Mouse (Mus musculus) forebrain, embryonic 10.5 days (tissue): ENCODE data around the gene Lingo3. TPM values are rescaled to one million over a fixed set of nuclear protein-coding genes. Genes with fewer than 3 reads are reported as not detected.

Experiments used
- DNase-seq: peaks from one replicate; pipeline ENCODE4 v3.0.0-alpha.2; 2017; ENCODE audit warnings: low spot score; ENCODE audit errors: extremely low spot score
- H3K27ac ChIP-seq: fragments of 300-500 bp; sonication (generic); 2 replicates; pipeline ENCODE4 v1.5.1; 2016; ENCODE audit warnings: mild to moderate bottlenecking
- H3K27me3 ChIP-seq: fragments of 300-500 bp; sonication (generic); 2 replicates; pipeline ENCODE4 v1.6.1; 2016; ENCODE audit warnings: mild to moderate bottlenecking; ENCODE audit not compliant: poor library complexity, severe bottlenecking
- H3K36me3 ChIP-seq: fragments of 300-500 bp; sonication (generic); replicated peaks from 2 replicates; pipeline ENCODE4 v1.6.1; 2016; ENCODE audit warnings: mild to moderate bottlenecking, moderate library complexity
- H3K4me1 ChIP-seq: fragments of 300-500 bp; sonication (generic); 2 replicates; pipeline ENCODE4 v1.6.1; 2016
- H3K4me3 ChIP-seq: fragments of 300-500 bp; sonication (generic); 2 replicates; pipeline ENCODE4 v1.5.1; 2016; ENCODE audit warnings: mild to moderate bottlenecking, moderate library complexity
- H3K9me3 ChIP-seq: fragments of 300-500 bp; sonication (generic); 2 replicates; pipeline ENCODE4 v1.6.1; 2016; ENCODE audit warnings: mild to moderate bottlenecking, moderate library complexity
- WGBS: fragments of 180-500 bp; shearing (Covaris S2); methylation state at CpG from one replicate; pipeline ENCODE4 v1.1.7; 2016; 5-methylcytosine and 5-hydroxymethylcytosine counted together
- polyA plus RNA-seq: library from polyadenylated mRNA; unstranded; fragments of >200 nt; fragmentation: Nextera tagmentation; extraction: Ambion mirVana; gene quantifications from 2 replicates; pipeline ENCODE4 v1.2.1, GENCODE M21; 2016

The Lingo3 gene
- polyA plus RNA-seq, 1 experiment from 2014 or later: 1.5 TPM

DNA sequence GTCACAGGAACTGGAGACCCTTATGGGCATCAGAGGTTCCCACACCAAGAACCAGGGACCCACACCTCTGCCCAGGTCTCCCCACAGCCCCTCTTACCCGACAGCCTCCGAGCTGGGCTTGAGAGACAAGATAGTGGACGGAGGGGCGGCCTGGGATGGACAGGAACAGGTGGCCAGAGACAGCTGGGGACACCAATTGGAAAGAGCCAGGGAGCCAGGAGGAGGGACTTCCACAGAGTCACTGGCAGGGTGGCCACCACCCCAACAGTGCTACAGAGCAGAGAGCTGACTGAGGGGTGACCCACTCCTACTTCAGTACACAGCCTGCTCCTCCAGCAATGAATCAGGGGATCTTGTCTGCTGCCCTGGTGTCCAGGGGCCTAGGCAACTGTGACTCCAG is 30.5 kb downstream of the Lingo3 start, which contains the start of gene Jsrp1:
Gene Jsrp1, minus strand, starts transcription at position 133 of the 400 bp plus-strand sequence.
- peaks cover 21% of the 10 kb centered on the region for H3K4me1 ChIP-seq
- 0 out of 2 replicates have a peak within 1 kb of the TSS, but pooled peaks have one; percentile 8 for H3K4me3 ChIP-seq
- no peak within 1 kb of the TSS for H3K27ac ChIP-seq
- DNase-seq: no peak
- no peaks in the 10 kb centered on the region for H3K9me3 ChIP-seq
- H3K27me3 ChIP-seq: peaks cover 51% of the 10 kb centered on the region
- 71% methylated on average over 4 of the region's 4 CpGs for WGBS
- no peaks in the 10 kb centered on the region for H3K36me3 ChIP-seq

DNA sequence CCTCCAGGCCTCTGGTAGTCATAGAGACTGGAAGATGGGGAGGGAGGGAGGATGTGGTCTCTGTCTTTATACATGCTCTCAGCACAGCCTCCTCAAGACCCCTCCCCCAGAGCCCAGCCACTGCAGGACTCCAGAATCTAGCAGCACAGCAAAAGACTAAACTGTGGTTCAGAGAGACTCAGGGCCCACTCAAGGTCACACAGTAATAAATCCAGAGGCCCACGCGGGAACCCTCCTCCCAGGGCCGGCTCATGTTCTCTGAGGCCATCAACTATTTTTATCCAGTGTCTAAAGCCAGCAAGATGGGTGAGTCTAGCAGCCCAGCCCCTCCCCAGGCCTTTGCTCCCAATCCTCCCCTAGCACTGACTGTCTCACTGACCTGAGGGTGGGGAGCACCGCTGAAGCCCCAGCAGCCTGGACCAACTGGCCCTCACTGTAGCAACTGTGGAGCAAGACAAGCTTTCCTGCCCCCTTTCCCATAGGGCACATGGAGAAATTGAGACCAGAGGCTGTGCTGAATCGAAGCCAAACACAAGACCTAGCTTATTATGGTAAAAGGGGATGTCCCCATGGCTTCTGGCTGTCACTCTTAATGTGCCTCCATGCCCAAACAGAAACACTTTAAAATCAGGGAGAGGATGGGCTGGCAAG is 31.3 kb downstream of the Lingo3 start:
- no peak for DNase-seq
- Histone ChIP-seq H3K4me3 (0 out of 2 replicates have a peak overlapping the region, but pooled peaks have one; percentile 8), H3K36me3 (no peaks in the 10 kb centered on the region), H3K27me3 (peaks cover 60% of the 10 kb centered on the region), H3K27ac (no peak overlapping the region), H3K9me3 (no peaks in the 10 kb centered on the region), H3K4me1 (peaks cover 30% of the 10 kb centered on the region)
- WGBS: 61% methylated on average over 5 of the region's 5 CpGs

DNA sequence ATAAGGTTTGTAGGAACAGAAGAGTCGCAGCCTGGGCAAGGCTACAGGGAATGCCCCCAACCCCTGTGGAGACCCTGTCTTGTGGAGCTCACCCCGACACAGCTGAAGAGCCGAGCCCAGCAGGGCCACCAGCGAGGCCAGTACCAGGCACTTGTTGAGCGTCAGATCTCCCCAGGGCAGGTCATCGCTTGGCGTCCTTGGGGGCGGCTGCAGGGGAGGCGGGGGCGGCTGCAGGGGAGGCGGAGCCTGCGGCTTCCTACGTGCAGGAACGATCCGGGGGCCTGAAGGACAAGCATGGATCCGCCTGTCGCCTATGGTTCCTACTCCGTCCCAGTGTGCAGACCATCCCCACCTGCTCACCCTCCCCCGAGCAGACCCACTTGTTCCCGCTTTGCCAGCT is 33.8 kb downstream of the Lingo3 start:
- 3% methylated on average over 20 of the region's 20 CpGs for WGBS
- peaks cover 7% of the 10 kb centered on the region for H3K36me3 ChIP-seq
- H3K9me3 ChIP-seq: no peaks in the 10 kb centered on the region
- no peak overlapping the region for H3K27ac ChIP-seq
- peak overlapping the region; percentile 38 for H3K4me3 ChIP-seq
- peaks cover 84% of the 10 kb centered on the region for H3K27me3 ChIP-seq
- no peak for DNase-seq
- H3K4me1 ChIP-seq: peaks cover 52% of the 10 kb centered on the region

DNA sequence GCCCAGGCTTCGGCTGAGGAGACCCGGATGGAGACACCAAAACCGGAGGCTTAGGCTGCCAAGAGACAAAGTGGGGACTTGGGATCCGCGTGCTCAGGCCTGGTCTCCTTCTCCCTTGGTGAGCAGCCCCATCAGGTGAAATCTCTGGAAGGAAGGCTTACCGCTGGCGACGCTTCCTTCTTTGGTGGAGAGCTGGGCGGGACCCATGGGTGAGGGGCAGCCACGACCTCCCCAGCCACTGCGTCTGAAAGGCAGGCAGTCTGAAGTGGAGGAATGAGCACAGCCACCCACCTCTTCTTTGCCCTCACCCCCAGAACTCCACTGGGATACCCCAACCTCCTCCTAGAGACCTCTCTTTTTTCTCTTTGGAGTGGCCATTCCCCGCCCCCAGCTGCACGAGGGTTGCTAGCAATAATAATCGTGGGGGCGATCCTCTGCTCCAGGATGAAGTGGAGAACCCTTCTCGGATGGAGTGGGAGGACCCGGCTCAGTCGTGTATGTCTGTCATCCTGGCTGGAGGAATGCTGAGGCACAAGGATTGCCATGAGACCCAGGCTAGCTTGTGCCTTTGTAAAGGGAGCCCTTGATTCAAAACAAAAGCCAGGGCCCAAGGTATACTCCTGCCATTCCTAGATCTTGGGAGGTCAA is 34.7 kb downstream of the Lingo3 start:
- H3K4me3 ChIP-seq: peak overlapping the region; percentile 61
- H3K36me3 ChIP-seq: peaks cover 17% of the 10 kb centered on the region
- H3K27ac ChIP-seq: peak overlapping the region; percentile 56
- no peaks in the 10 kb centered on the region for H3K9me3 ChIP-seq
- H3K4me1 ChIP-seq: peaks cover 57% of the 10 kb centered on the region
- 7% methylated on average over 18 of the region's 18 CpGs for WGBS
- peaks cover 85% of the 10 kb centered on the region for H3K27me3 ChIP-seq
- DNase-seq: no peak

DNA sequence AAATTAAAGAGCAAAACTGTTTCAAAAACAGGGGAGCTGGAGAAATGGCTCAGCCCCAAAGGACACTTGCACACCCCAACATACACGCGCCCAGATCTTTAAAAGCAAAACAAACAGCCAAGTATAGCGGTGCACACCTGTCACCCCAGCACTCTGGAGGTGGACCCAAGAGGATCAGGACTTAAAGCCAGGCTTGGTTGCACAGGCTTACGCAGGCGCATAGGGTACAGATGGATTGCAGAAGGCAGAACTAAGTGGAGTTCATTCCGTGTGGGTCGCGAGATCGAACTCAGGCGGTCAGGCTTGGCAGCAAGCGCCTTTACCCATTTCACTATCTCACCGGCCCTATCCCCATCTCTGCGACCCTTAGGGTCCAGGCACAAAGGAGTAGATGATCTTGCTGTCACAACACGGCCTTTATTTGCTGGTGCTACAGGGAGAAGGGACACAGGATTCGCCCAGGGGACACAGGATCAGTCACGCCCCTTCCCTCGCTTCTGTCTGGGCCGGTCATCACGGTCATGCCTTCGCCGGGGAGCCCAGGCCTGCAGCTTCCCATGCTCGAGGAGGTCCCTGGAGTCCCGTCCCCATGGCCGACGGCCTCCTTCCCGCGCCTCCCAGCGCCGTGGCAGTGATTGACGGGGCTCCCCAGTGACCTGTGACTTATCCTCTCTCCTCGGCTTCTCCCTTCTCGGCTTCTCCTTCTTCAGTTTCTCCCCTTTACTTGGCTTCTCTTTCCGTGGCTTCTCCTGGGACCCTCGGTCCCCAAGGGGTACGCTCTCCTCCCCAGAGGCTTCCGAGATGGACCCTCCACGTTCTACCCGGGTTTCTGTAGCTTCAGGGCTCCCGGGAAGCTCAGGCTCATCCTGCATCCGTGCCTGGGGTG is 35.5 kb downstream of the Lingo3 start:
- no peaks in the 10 kb centered on the region for H3K9me3 ChIP-seq
- peak overlapping the region; percentile 56 for H3K27ac ChIP-seq
- peak; percentile 44 for DNase-seq
- H3K27me3 ChIP-seq: peaks cover 82% of the 10 kb centered on the region
- 16% methylated on average over 40 of the region's 40 CpGs for WGBS
- H3K36me3 ChIP-seq: peaks cover 25% of the 10 kb centered on the region
- peak overlapping the region; percentile 61 for H3K4me3 ChIP-seq
- peaks cover 57% of the 10 kb centered on the region for H3K4me1 ChIP-seq

DNA sequence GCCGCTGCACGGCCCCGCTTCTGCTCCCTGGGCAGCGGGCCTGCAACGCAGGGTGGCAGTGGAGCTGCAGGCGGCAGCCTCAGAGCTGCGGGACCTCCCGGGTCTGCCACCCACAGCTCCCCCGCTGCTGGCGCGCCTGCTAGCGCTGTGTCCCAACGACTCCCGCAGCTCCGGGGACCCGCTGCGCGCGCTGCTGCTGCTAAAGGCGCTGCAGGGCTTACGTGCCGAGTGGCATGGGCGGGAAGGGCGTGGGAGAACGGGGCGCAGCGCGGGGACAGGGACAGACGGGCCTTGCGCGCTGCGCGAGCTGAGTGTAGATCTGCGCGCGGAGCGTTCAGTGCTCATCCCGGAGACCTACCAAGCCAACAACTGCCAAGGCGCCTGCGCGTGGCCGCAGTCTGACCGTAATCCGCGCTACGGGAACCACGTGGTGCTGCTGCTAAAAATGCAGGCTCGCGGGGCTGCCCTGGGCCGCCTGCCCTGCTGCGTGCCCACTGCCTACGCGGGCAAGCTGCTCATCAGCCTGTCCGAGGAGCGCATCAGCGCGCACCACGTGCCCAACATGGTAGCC is 36.7 kb downstream of the Lingo3 start:
- 2% methylated on average over 58 of the region's 58 CpGs for WGBS
- peak; percentile 77 for DNase-seq
- Histone ChIP-seq H3K4me3 (peak overlapping the region; percentile 61), H3K4me1 (peaks cover 57% of the 10 kb centered on the region), H3K27ac (peak overlapping the region; percentile 85), H3K27me3 (peaks cover 71% of the 10 kb centered on the region), H3K36me3 (peaks cover 37% of the 10 kb centered on the region), H3K9me3 (no peaks in the 10 kb centered on the region)

DNA sequence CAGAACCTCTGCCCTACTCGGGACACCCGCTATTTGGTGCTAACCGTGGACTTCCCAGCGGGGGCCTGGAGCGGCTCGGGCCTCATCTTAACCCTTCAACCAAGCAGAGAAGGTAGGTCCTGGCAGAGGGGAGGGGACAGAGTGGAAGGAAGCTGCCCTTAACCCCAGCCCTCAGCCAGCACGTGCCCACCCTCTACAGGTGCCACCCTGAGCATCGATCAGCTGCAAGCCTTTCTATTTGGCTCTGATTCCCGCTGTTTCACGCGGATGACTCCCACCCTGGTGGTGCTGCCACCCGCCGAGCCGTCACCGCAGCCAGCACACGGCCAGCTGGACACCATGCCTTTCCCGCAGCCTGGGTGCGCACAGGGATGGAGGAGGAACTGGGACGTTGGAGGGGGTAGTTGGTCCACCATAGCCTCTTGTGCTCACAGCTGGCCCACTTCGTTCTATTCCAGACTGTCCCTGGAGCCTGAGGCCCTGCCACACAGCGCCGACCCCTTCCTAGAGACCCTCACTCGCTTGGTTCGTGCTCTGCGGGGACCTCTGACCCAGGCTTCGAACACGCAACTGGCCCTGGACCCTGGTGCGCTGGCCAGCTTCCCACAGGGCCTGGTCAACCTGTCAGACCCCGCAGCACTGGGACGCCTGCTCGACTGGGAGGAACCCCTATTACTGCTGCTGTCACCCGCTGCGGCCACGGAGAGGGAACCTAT is 37.3 kb downstream of the Lingo3 start:
- H3K4me1 ChIP-seq: peaks cover 57% of the 10 kb centered on the region
- peaks cover 65% of the 10 kb centered on the region for H3K27me3 ChIP-seq
- peaks cover 43% of the 10 kb centered on the region for H3K36me3 ChIP-seq
- H3K27ac ChIP-seq: peak overlapping the region; percentile 85
- 39% methylated on average over 34 of the region's 34 CpGs for WGBS
- peak; percentile 29 for DNase-seq
- peak overlapping the region; percentile 61 for H3K4me3 ChIP-seq
- H3K9me3 ChIP-seq: no peaks in the 10 kb centered on the region

DNA sequence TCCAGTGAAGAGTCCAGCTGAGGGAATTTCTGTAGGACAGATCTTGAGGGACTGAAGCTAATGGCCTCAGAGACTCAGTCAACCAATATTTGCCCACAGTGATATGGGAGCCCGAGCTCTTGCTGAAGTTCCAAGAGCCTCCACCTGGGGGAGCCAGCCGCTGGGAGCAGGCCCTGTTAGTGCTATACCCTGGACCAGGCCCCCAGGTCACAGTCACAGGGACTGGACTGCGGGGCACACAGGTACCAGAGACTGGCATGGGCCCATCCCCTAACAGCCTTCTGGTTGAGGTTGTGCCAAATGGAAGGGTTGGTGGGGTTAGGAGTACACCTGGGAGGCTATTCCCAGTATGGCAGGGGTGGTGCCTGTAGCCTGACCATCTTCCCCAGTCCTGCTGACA is 37.9 kb downstream of the Lingo3 start:
- Histone ChIP-seq H3K4me3 (peak overlapping the region; percentile 61; the same call in 1 of the 2 replicates), H3K36me3 (peaks cover 49% of the 10 kb centered on the region), H3K9me3 (no peaks in the 10 kb centered on the region), H3K27me3 (peaks cover 59% of the 10 kb centered on the region), H3K4me1 (peaks cover 60% of the 10 kb centered on the region), H3K27ac (no peak overlapping the region)
- peak; percentile 77 for DNase-seq
- 23% methylated on average over 3 of the region's 3 CpGs for WGBS

DNA sequence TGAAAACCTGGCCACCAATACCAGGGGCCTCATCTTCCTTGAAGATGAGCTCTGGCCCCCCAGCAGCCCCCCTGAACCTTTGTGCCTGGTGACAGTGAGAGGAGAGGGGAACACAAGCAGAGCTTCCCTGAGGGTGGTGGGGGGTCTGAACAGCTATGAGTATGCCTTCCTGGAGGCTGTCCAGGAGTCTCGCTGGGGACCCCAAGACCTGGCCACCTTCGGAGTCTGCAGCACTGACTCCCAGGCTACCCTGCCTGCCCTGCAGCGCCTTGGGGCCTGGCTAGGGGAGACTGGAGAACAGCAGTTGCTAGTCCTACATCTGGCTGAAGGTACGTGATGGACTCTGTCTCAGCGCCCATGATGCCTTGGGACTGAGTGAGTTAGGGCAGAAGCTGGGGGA is 38.5 kb downstream of the Lingo3 start:
- no peaks in the 10 kb centered on the region for H3K9me3 ChIP-seq
- no peak for DNase-seq
- WGBS: 84% methylated on average over 5 of the region's 5 CpGs
- no peak overlapping the region for H3K27ac ChIP-seq
- H3K36me3 ChIP-seq: peaks cover 55% of the 10 kb centered on the region
- H3K27me3 ChIP-seq: peaks cover 53% of the 10 kb centered on the region
- peak overlapping the region; percentile 61 for H3K4me3 ChIP-seq
- peaks cover 63% of the 10 kb centered on the region for H3K4me1 ChIP-seq

DNA sequence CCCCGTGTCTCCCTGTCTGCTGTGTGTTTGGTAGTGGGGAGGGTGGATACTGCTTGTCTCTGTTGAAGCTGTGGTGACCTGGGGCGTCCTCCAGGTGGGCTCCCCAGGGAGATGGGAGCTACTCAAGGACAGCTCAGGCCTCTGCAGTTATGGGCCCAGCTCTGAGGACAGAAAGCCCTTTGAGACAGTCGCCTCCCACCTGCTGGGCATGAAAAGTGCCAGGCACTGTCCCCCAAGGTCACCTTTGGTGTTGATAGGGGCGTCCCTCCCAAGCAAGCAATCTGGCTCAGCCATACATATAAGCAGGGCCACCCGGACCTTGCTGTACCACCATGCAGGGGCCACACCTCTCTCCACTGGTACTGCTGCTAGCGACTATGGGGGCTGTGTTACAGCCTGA is 38.9 kb downstream of the Lingo3 start, which contains the start of gene Amh:
Gene Amh, plus strand, starts transcription at position 328 of the 400 bp plus-strand sequence.
- peaks cover 63% of the 10 kb centered on the region for H3K4me1 ChIP-seq
- H3K9me3 ChIP-seq: no peaks in the 10 kb centered on the region
- 67% methylated on average over 6 of the region's 6 CpGs for WGBS
- H3K36me3 ChIP-seq: peaks cover 59% of the 10 kb centered on the region
- H3K27ac ChIP-seq: no peak within 1 kb of the TSS
- peaks cover 49% of the 10 kb centered on the region for H3K27me3 ChIP-seq
- no peak for DNase-seq
- H3K4me3 ChIP-seq: peak within 1 kb of the TSS; percentile 61

DNA sequence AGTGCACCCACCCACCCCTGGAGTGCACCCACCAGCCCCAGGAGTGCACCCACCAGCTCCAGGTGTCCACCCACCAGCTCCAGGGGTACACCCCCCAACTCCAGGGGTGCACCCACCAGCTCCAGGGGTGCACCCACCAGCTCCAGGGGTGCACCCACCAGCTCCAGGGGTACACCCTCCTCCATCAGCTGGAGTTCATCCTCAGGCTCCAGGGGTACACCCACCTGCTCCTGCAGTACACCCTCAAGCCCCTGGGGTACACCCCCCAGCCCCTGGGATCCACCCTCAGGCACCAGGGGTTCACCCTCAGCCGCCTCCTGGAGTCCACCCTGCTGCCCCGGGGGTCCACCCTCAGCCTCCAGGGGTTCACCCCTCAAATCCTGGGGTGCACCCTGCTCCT is 39.5 kb downstream of the Lingo3 start:
- peaks cover 43% of the 10 kb centered on the region for H3K27me3 ChIP-seq
- H3K36me3 ChIP-seq: peaks cover 60% of the 10 kb centered on the region
- H3K9me3 ChIP-seq: no peaks in the 10 kb centered on the region
- peak overlapping the region; percentile 3; the same call in 1 of the 2 replicates for H3K4me3 ChIP-seq
- no peak overlapping the region for H3K27ac ChIP-seq
- DNase-seq: no peak
- peaks cover 64% of the 10 kb centered on the region for H3K4me1 ChIP-seq
- WGBS: 100% methylated on average over 2 of the region's 2 CpGs

DNA sequence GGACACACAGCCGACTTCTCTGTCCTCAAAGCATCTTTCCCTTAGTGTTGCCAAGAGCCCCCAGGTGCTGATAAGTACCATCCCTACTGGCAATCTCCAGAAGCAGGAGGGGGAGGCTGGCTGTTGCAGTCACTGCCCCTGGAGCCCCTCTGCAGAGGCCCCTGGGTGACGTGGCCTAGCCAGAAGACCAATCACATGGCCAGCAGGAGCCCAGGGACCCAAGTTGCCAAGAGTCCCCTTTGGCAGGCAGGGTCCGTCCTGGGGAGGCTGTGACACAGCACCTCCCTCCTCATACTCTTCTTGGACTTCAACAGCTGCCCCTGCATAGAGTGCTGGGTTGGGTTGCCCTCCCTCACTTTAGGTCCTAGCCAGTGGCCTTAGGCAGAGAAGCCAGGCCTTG is 40.8 kb downstream of the Lingo3 start:
- peaks cover 53% of the 10 kb centered on the region for H3K4me1 ChIP-seq

More for the DNA sequence above, 40.8 kb downstream of the Lingo3 start:
- WGBS: 83% methylated on average over 3 of the region's 3 CpGs
- H3K9me3 ChIP-seq: no peaks in the 10 kb centered on the region
- peaks cover 30% of the 10 kb centered on the region for H3K27me3 ChIP-seq
- no peak overlapping the region for H3K27ac ChIP-seq
- no peak for DNase-seq
- H3K4me3 ChIP-seq: peak overlapping the region; percentile 9; the same call in 1 of the 2 replicates
- peaks cover 60% of the 10 kb centered on the region for H3K36me3 ChIP-seq
